Mouse (Mus musculus) stomach, embryonic 16.5 days (tissue): Measurements from ENCODE around the gene Ercc8. TPM values are rescaled to one million over a fixed set of nuclear protein-coding genes. Genes with fewer than 3 reads are reported as not detected.

Experiments used
- ATAC-seq: fragments of 200-750 bp; cut with Nextera tagmentation; 2 replicates; pipeline ENCODE4 v1.8.0; 2017; ENCODE audit warnings: moderate number of reproducible peaks, moderate TSS enrichment; ENCODE audit not compliant: insufficient read depth, low FRiP score
- H3K27ac ChIP-seq: fragments of 300-500 bp; sonication (generic); 2 replicates; pipeline ENCODE4 v1.5.1; 2014; ENCODE audit warnings: low read length
- H3K27me3 ChIP-seq: fragments of 300-500 bp; sonication (generic); 2 replicates; pipeline ENCODE4 v1.6.1; 2014; ENCODE audit warnings: low read length, control low read depth, mixed read lengths; ENCODE audit not compliant: control insufficient read depth, insufficient read depth
- H3K36me3 ChIP-seq: fragments of 300-500 bp; sonication (generic); 2 replicates; pipeline ENCODE4 v1.6.1; 2014; ENCODE audit warnings: low read length; ENCODE audit not compliant: control insufficient read depth, insufficient read depth
- H3K4me1 ChIP-seq: fragments of 300-500 bp; sonication (generic); 2 replicates; pipeline ENCODE4 v1.6.1; 2014; ENCODE audit warnings: low read length, control low read depth, mixed read lengths; ENCODE audit not compliant: control insufficient read depth, insufficient read depth
- H3K4me2 ChIP-seq: fragments of 300-500 bp; sonication (generic); 2 replicates; pipeline ENCODE4 v1.6.1; 2014; ENCODE audit warnings: low read depth, low read length, mixed read lengths
- H3K4me3 ChIP-seq: fragments of 300-500 bp; sonication (generic); replicated peaks from 2 replicates; pipeline ENCODE4 v1.5.1; 2014; ENCODE audit warnings: mild to moderate bottlenecking, low read length
- H3K9ac ChIP-seq: fragments of 300-500 bp; sonication (generic); 2 replicates; pipeline ENCODE4 v1.6.1; 2014; ENCODE audit warnings: low read length
- H3K9me3 ChIP-seq: fragments of 300-500 bp; sonication (generic); replicated peaks from 2 replicates; pipeline ENCODE4 v1.6.1; 2016; ENCODE audit warnings: low read length, control low read depth; ENCODE audit not compliant: control insufficient read depth
- WGBS: fragments of 180-500 bp; shearing (Covaris S2); extraction: QIAGEN DNeasy Blood & Tissue Kit; methylation state at CpG from one replicate; pipeline ENCODE4 v1.1.7; 2014; 5-methylcytosine and 5-hydroxymethylcytosine counted together
- polyA plus RNA-seq: library from polyadenylated mRNA; unstranded; fragments of >200 nt; fragmentation: Nextera tagmentation; extraction: Ambion mirVana; gene quantifications from 2 replicates; pipeline ENCODE4 v1.2.1, GENCODE M21; 2015

Gene Ercc8
- 14.5 and 15.9 TPM in 2 replicates for polyA plus RNA-seq

GRCm38 (mm10) chr13:108158465-108159240 is at the start of gene Ercc8, which contains the start of gene Ndufaf2:
Ercc8 (plus strand) TSS chr13:108158731.
Ndufaf2 (minus strand) TSS chr13:108158623.
- Histone ChIP-seq H3K36me3 (no peaks in the 10 kb centered on the region; the same call in 1 of the 2 replicates), H3K9me3 (no peaks in the 10 kb centered on the region), H3K27ac (no peak within 1 kb of the TSS), H3K9ac (peak within 1 kb of the TSS; percentile 83), H3K4me3 (peak within 1 kb of the TSS; percentile 99), H3K4me2 (peak within 1 kb of the TSS; percentile 90), H3K4me1 (peaks cover 16% of the 10 kb centered on the region), H3K27me3 (no peaks in the 10 kb centered on the region)
- peak; percentile 97 for ATAC-seq
- WGBS: under 1% methylated on average over 47 of the region's 47 CpGs

GRCm38 (mm10) chr13:108110929-108111328 is 47.6 kb upstream of the Ercc8 start:
- ATAC-seq: no peak
- Histone ChIP-seq H3K4me2 (no peak overlapping the region), H3K4me1 (0 out of 2 replicates have a peak, but pooled peaks cover 2% of the 10 kb centered on the region), H3K27me3 (no peaks in the 10 kb centered on the region), H3K27ac (no peak overlapping the region), H3K9ac (no peak overlapping the region), H3K36me3 (no peaks in the 10 kb centered on the region), H3K4me3 (no peak overlapping the region), H3K9me3 (no peaks in the 10 kb centered on the region)
- WGBS: 85% methylated on average over 6 of the region's 6 CpGs

DNA sequence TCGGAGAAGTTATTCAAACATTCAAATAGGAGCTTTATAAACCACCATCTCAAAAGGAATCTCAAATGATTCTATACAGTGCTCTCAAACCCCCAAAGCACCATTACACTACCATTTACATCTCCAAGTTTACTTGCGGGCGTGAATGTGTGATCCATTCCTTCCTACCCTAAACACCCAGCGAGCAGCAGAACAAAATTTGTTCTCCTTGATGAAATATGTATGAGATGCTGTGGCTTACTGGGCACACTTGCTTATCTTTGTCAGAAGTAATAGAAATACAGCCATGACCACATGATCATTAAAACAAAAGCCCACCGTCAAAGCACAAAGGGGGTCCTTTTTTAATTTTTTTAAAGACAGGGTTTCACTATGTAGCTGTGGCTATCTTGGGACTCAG is 45.0 kb upstream of the Ercc8 start:
- H3K4me3 ChIP-seq: no peak overlapping the region
- 77% methylated on average over 5 of the region's 5 CpGs for WGBS
- no peaks in the 10 kb centered on the region for H3K27me3 ChIP-seq
- ATAC-seq: no peak
- H3K4me2 ChIP-seq: no peak overlapping the region
- H3K36me3 ChIP-seq: no peaks in the 10 kb centered on the region
- H3K9ac ChIP-seq: no peak overlapping the region
- H3K9me3 ChIP-seq: no peaks in the 10 kb centered on the region
- H3K4me1 ChIP-seq: 0 out of 2 replicates have a peak, but pooled peaks cover 2% of the 10 kb centered on the region
- H3K27ac ChIP-seq: no peak overlapping the region

- H3K9me3 ChIP-seq: no peaks in the 10 kb centered on the region
- no peak overlapping the region for H3K9ac ChIP-seq
- H3K4me3 ChIP-seq: no peak overlapping the region
- no peak overlapping the region for H3K4me2 ChIP-seq
- no peaks in the 10 kb centered on the region for H3K27me3 ChIP-seq
- no peaks in the 10 kb centered on the region for H3K36me3 ChIP-seq
- WGBS: 59% methylated on average over 3 of the region's 3 CpGs
- 0 out of 2 replicates have a peak, but pooled peaks cover 2% of the 10 kb centered on the region for H3K4me1 ChIP-seq
- ATAC-seq: no peak
- no peak overlapping the region for H3K27ac ChIP-seq
These were observed 44.3 kb upstream of the Ercc8 start for GRCm38 (mm10) chr13:108114257-108114656.

DNA sequence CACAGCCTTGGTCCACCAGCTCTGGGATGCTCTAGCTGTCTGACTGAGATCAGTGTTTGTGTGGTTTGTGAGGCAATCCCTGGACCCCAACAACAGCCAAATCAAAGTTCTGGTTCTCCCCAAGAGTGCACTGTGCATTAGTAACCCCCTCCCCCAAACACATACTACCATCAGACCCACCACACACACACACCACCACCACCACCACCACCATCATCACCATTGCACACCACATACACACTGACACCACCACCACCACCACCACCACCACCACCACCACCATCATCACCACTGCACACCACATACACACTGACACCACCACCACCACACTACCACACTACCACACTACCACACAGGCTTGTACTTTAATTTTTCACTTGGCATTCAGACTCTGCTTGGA is 40.9 kb upstream of the Ercc8 start:
- Histone ChIP-seq H3K9ac (no peak overlapping the region), H3K9me3 (no peaks in the 10 kb centered on the region), H3K4me1 (0 out of 2 replicates have a peak, but pooled peaks cover 8% of the 10 kb centered on the region), H3K27ac (no peak overlapping the region), H3K4me2 (no peak overlapping the region), H3K27me3 (no peaks in the 10 kb centered on the region), H3K4me3 (no peak overlapping the region), H3K36me3 (no peaks in the 10 kb centered on the region)
- no peak for ATAC-seq

DNA sequence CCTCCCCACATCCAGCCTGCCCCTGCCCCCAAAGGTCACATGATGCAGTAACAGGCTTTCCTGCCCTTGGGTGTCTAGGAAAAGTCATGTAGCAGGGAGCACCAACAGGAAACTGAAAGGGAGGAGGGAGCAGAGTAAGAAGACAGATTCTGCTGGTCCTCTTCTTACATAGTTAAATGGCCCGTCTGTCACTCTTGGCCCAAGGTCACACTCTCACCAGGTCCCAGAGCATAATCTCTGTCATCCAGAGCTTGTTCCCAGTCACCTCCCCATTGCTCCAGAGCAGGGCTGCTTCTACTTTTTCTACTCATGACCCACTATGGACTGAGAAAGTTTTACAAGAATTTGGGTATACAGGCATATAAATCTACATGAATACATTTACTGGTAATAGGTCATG is 40.3 kb upstream of the Ercc8 start:
- Histone ChIP-seq H3K4me2 (no peak overlapping the region), H3K36me3 (no peaks in the 10 kb centered on the region), H3K9ac (no peak overlapping the region), H3K27me3 (no peaks in the 10 kb centered on the region), H3K27ac (no peak overlapping the region), H3K4me1 (0 out of 2 replicates have a peak, but pooled peaks cover 8% of the 10 kb centered on the region), H3K4me3 (no peak overlapping the region), H3K9me3 (no peaks in the 10 kb centered on the region)
- no peak for ATAC-seq
- WGBS: 75% methylated on average over 1 of the region's 1 CpGs

- no peak overlapping the region for H3K4me3 ChIP-seq
- no peak overlapping the region; the same call in 1 of the 2 replicates for H3K27ac ChIP-seq
- ATAC-seq: no peak
- H3K4me1 ChIP-seq: 0 out of 2 replicates have a peak, but pooled peaks cover 8% of the 10 kb centered on the region
- no peak overlapping the region for H3K9ac ChIP-seq
- H3K9me3 ChIP-seq: no peaks in the 10 kb centered on the region
- WGBS: 46% methylated on average over 9 of the region's 9 CpGs
- no peak overlapping the region for H3K4me2 ChIP-seq
- H3K36me3 ChIP-seq: no peaks in the 10 kb centered on the region
- no peaks in the 10 kb centered on the region for H3K27me3 ChIP-seq
These were observed 38.9 kb upstream of the Ercc8 start for GRCm38 (mm10) chr13:108119411-108120310.

DNA sequence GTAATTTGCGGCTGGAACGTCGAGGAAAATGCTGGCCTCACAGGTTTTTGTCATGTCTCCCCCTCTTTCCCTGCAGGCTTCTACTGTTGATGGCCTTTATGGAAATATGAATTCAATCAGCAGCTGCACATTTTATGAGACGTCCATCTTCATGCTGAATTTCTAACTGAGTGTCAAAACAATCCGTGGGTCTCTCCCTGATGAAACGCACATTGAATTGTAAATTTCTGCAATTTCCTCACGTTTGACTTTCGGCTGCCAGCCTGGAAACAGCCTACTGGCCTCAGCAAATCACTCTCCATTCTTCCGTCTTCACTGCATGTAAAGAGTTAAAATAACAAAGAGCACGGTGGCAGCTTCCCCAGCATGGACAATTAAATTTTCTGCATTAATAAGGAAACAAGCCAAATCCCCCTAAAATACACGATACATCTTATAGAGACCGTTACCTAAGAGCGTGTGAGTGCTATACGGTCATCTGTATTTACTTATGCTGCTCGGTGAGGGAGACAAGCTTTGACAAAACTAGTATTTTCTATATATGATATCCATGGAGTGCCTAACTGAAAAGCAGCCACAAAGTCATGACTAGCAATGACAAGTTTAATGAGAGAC is 35.3 kb upstream of the Ercc8 start:
- H3K4me3 ChIP-seq: no peak overlapping the region
- H3K9me3 ChIP-seq: no peaks in the 10 kb centered on the region
- no peaks in the 10 kb centered on the region for H3K36me3 ChIP-seq
- H3K4me2 ChIP-seq: no peak overlapping the region
- H3K27me3 ChIP-seq: no peaks in the 10 kb centered on the region
- 0 out of 2 replicates have a peak, but pooled peaks cover 5% of the 10 kb centered on the region for H3K4me1 ChIP-seq
- H3K27ac ChIP-seq: no peak overlapping the region
- no peak for ATAC-seq
- no peak overlapping the region for H3K9ac ChIP-seq
- 51% methylated on average over 15 of the region's 15 CpGs for WGBS
